Mouse (Mus musculus): ENCODE results near the gene Def8. TPM values are rescaled to one million over a fixed set of nuclear protein-coding genes. Genes with fewer than 3 reads are reported as not detected.

Def8 gene
- polyA plus RNA-seq, 1 experiment: 81.6 TPM

- Histone ChIP-seq H3K27ac (ENCODE audit: insufficient read depth, low read length) (peak within 1 kb of the TSS; percentile 27; the same call in 1 of the 2 replicates), H3K9me3 (replicated peaks; ENCODE audit: control insufficient read depth, insufficient read depth, low read length, poor library complexity, severe bottlenecking) (no peaks in the 10 kb centered on the region), H3K36me3 (ENCODE audit: control insufficient read depth, insufficient read depth, low read length, poor library complexity, severe bottlenecking) (peaks cover 8% of the 10 kb centered on the region), H3K4me3 (ENCODE audit: low read depth, low read length) (peak within 1 kb of the TSS; percentile 78), H3K4me1 (ENCODE audit: control insufficient read depth, insufficient read depth, low read length) (peaks cover 3% of the 10 kb centered on the region), H3K27me3 (ENCODE audit: control insufficient read depth, insufficient read depth, low read length, poor library complexity, severe bottlenecking) (no peaks in the 10 kb centered on the region), H3K9ac (ENCODE audit: low read depth, poor library complexity, severe bottlenecking) (peak within 1 kb of the TSS; percentile 82)
- TF ChIP-seq EP300 (IDR thresholded peaks at IDR 0.05; ENCODE audit: insufficient read depth, low read depth, low read length): no peak
- TF ChIP-seq CTCF (IDR thresholded peaks at IDR 0.05; ENCODE audit: low read depth, low read length): no peak
- TF ChIP-seq POLR2A (IDR thresholded peaks at IDR 0.05; ENCODE audit: insufficient read depth, low read length): peak; percentile 82
Measured at GRCm38 (mm10) chr8:123477737-123478258, 54.5 kb downstream of the Def8 start, which contains the start of gene Afg3l1. Gene Afg3l1 (plus strand): TSS chr8:123477903.

- no peaks in the 10 kb centered on the region for H3K9me3 ChIP-seq (replicated peaks; ENCODE audit: control insufficient read depth, insufficient read depth, low read length, poor library complexity, severe bottlenecking)
- H3K4me1 ChIP-seq (ENCODE audit: control insufficient read depth, insufficient read depth, low read length): peaks cover 3% of the 10 kb centered on the region
- no peak overlapping the region for H3K27ac ChIP-seq (ENCODE audit: insufficient read depth, low read length)
- no peaks in the 10 kb centered on the region for H3K27me3 ChIP-seq (ENCODE audit: control insufficient read depth, insufficient read depth, low read length, poor library complexity, severe bottlenecking)
- H3K9ac ChIP-seq (ENCODE audit: low read depth, poor library complexity, severe bottlenecking): peak overlapping the region; percentile 82
- peak overlapping the region; percentile 78 for H3K4me3 ChIP-seq (ENCODE audit: low read depth, low read length)
- TF ChIP-seq CTCF (IDR thresholded peaks at IDR 0.05; ENCODE audit: low read depth, low read length) (no peak), POLR2A (IDR thresholded peaks at IDR 0.05; ENCODE audit: insufficient read depth, low read length) (no peak), EP300 (IDR thresholded peaks at IDR 0.05; ENCODE audit: insufficient read depth, low read depth, low read length) (no peak)
- H3K36me3 ChIP-seq (ENCODE audit: control insufficient read depth, insufficient read depth, low read length, poor library complexity, severe bottlenecking): peaks cover 8% of the 10 kb centered on the region
Measured at GRCm38 (mm10) chr8:123478456-123479218, 55.3 kb downstream of the Def8 start.

- Histone ChIP-seq H3K9ac (ENCODE audit: low read depth, poor library complexity, severe bottlenecking) (no peak overlapping the region), H3K9me3 (replicated peaks; ENCODE audit: control insufficient read depth, insufficient read depth, low read length, poor library complexity, severe bottlenecking) (no peaks in the 10 kb centered on the region), H3K27me3 (ENCODE audit: control insufficient read depth, insufficient read depth, low read length, poor library complexity, severe bottlenecking) (no peaks in the 10 kb centered on the region), H3K4me3 (ENCODE audit: low read depth, low read length) (no peak overlapping the region), H3K36me3 (ENCODE audit: control insufficient read depth, insufficient read depth, low read length, poor library complexity, severe bottlenecking) (peaks cover 35% of the 10 kb centered on the region), H3K4me1 (ENCODE audit: control insufficient read depth, insufficient read depth, low read length) (peaks cover 1% of the 10 kb centered on the region), H3K27ac (ENCODE audit: insufficient read depth, low read length) (no peak overlapping the region)
- TF ChIP-seq POLR2A (IDR thresholded peaks at IDR 0.05; ENCODE audit: insufficient read depth, low read length) (no peak), CTCF (IDR thresholded peaks at IDR 0.05; ENCODE audit: low read depth, low read length) (peak; percentile 69), EP300 (IDR thresholded peaks at IDR 0.05; ENCODE audit: insufficient read depth, low read depth, low read length) (no peak)
Measured at GRCm38 (mm10) chr8:123482627-123483026, 59.3 kb downstream of the Def8 start.

- Histone ChIP-seq H3K4me1 (ENCODE audit: control insufficient read depth, insufficient read depth, low read length) (no peaks in the 10 kb centered on the region), H3K27me3 (ENCODE audit: control insufficient read depth, insufficient read depth, low read length, poor library complexity, severe bottlenecking) (no peaks in the 10 kb centered on the region), H3K4me3 (ENCODE audit: low read depth, low read length) (no peak overlapping the region), H3K9me3 (replicated peaks; ENCODE audit: control insufficient read depth, insufficient read depth, low read length, poor library complexity, severe bottlenecking) (no peaks in the 10 kb centered on the region), H3K9ac (ENCODE audit: low read depth, poor library complexity, severe bottlenecking) (no peak overlapping the region), H3K36me3 (ENCODE audit: control insufficient read depth, insufficient read depth, low read length, poor library complexity, severe bottlenecking) (peaks cover 80% of the 10 kb centered on the region), H3K27ac (ENCODE audit: insufficient read depth, low read length) (no peak overlapping the region)
- TF ChIP-seq POLR2A (IDR thresholded peaks at IDR 0.05; ENCODE audit: insufficient read depth, low read length) (no peak), EP300 (IDR thresholded peaks at IDR 0.05; ENCODE audit: insufficient read depth, low read depth, low read length) (no peak), CTCF (IDR thresholded peaks at IDR 0.05; ENCODE audit: low read depth, low read length) (no peak)
Measured at GRCm38 (mm10) chr8:123491280-123492075, 68.2 kb downstream of the Def8 start.

- Histone ChIP-seq H3K27me3 (ENCODE audit: control insufficient read depth, insufficient read depth, low read length, poor library complexity, severe bottlenecking) (no peaks in the 10 kb centered on the region), H3K9me3 (replicated peaks; ENCODE audit: control insufficient read depth, insufficient read depth, low read length, poor library complexity, severe bottlenecking) (no peaks in the 10 kb centered on the region), H3K36me3 (ENCODE audit: control insufficient read depth, insufficient read depth, low read length, poor library complexity, severe bottlenecking) (peaks cover 71% of the 10 kb centered on the region), H3K9ac (ENCODE audit: low read depth, poor library complexity, severe bottlenecking) (no peak overlapping the region), H3K4me1 (ENCODE audit: control insufficient read depth, insufficient read depth, low read length) (no peaks in the 10 kb centered on the region), H3K4me3 (ENCODE audit: low read depth, low read length) (no peak overlapping the region), H3K27ac (ENCODE audit: insufficient read depth, low read length) (no peak overlapping the region)
- no peak for TF ChIP-seq CTCF (IDR thresholded peaks at IDR 0.05; ENCODE audit: low read depth, low read length)
- no peak for TF ChIP-seq EP300 (IDR thresholded peaks at IDR 0.05; ENCODE audit: insufficient read depth, low read depth, low read length)
- TF ChIP-seq POLR2A (IDR thresholded peaks at IDR 0.05; ENCODE audit: insufficient read depth, low read length): no peak
Measured at GRCm38 (mm10) chr8:123492898-123493297, 69.6 kb downstream of the Def8 start.

Data from ES-Bruce4 (cell line).